Mouse (Mus musculus): ENCODE measurements around the gene Lysmd1. TPM values are rescaled to one million over a fixed set of nuclear protein-coding genes. Genes with fewer than 3 reads are reported as not detected.

Lysmd1 gene
- polyA plus RNA-seq, 1 experiment from 2014 or later, result 13.3 TPM

- DNase-seq (ENCODE audit: low spot score) (peak; percentile 66), ATAC-seq (ENCODE audit: insufficient number of reproducible peaks, low FRiP score, low TSS enrichment, low read depth) (peak; percentile 40; the same call in 1 of the 2 replicates)
- Histone ChIP-seq H3K9ac (ENCODE audit: low read length) (peak overlapping the region; percentile 83), H3K4me1 (ENCODE audit: control insufficient read depth, insufficient read depth, low read length) (peaks cover 10% of the 10 kb centered on the region), H3K36me3 (ENCODE audit: control insufficient read depth, insufficient read depth, low read length) (peaks cover under 1% of the 10 kb centered on the region; the same call in 1 of the 2 replicates), H3K27ac (replicated peaks; ENCODE audit: low read depth, low read length) (no peak overlapping the region), H3K4me2 (ENCODE audit: low read depth, severe bottlenecking) (peak overlapping the region; percentile 82), H3K27me3 (ENCODE audit: control insufficient read depth, insufficient read depth, low read length) (no peaks in the 10 kb centered on the region), H3K4me3 (ENCODE audit: low read depth, low read length) (peak overlapping the region; percentile 82), H3K9me3 (ENCODE audit: control insufficient read depth, low read length) (no peaks in the 10 kb centered on the region)
- WGBS, result 0% methylated on average over 24 of the region's 30 CpGs
These were observed 27.2 kb downstream of the Lysmd1 start for GRCm38 (mm10) chr3:95161041-95161551.

GRCm38 (mm10) chr3:95161618-95162344, 27.9 kb downstream of the Lysmd1 start:
- ATAC-seq (ENCODE audit: insufficient number of reproducible peaks, low FRiP score, low TSS enrichment, low read depth) (no peak), DNase-seq (ENCODE audit: low spot score) (no peak)
- WGBS, result 5% methylated on average over 9 of the region's 9 CpGs
- no peaks in the 10 kb centered on the region for H3K9me3 ChIP-seq (ENCODE audit: control insufficient read depth, low read length)
- H3K27me3 ChIP-seq (ENCODE audit: control insufficient read depth, insufficient read depth, low read length), result no peaks in the 10 kb centered on the region
- peak overlapping the region; percentile 83 for H3K9ac ChIP-seq (ENCODE audit: low read length)
- H3K4me1 ChIP-seq (ENCODE audit: control insufficient read depth, insufficient read depth, low read length), result peaks cover 10% of the 10 kb centered on the region
- peak overlapping the region; percentile 82 for H3K4me2 ChIP-seq (ENCODE audit: low read depth, severe bottlenecking)
- peak overlapping the region; percentile 82 for H3K4me3 ChIP-seq (ENCODE audit: low read depth, low read length)
- peaks cover 2% of the 10 kb centered on the region; the same call in 1 of the 2 replicates for H3K36me3 ChIP-seq (ENCODE audit: control insufficient read depth, insufficient read depth, low read length)
- no peak overlapping the region for H3K27ac ChIP-seq (replicated peaks; ENCODE audit: low read depth, low read length)

- H3K4me3 ChIP-seq (ENCODE audit: low read depth, low read length), result peak overlapping the region; percentile 82
- peaks cover 2% of the 10 kb centered on the region; the same call in 1 of the 2 replicates for H3K36me3 ChIP-seq (ENCODE audit: control insufficient read depth, insufficient read depth, low read length)
- H3K4me2 ChIP-seq (ENCODE audit: low read depth, severe bottlenecking), result peak overlapping the region; percentile 82
- no peak overlapping the region for H3K27ac ChIP-seq (replicated peaks; ENCODE audit: low read depth, low read length)
- ATAC-seq (ENCODE audit: insufficient number of reproducible peaks, low FRiP score, low TSS enrichment, low read depth) (no peak), DNase-seq (ENCODE audit: low spot score) (no peak)
- no peak overlapping the region; the same call in 1 of the 2 replicates for H3K9ac ChIP-seq (ENCODE audit: low read length)
- H3K4me1 ChIP-seq (ENCODE audit: control insufficient read depth, insufficient read depth, low read length), result peaks cover 10% of the 10 kb centered on the region
- no peaks in the 10 kb centered on the region for H3K9me3 ChIP-seq (ENCODE audit: control insufficient read depth, low read length)
- no peaks in the 10 kb centered on the region for H3K27me3 ChIP-seq (ENCODE audit: control insufficient read depth, insufficient read depth, low read length)
- WGBS, result 64% methylated on average over 2 of the region's 2 CpGs
These were observed 28.4 kb downstream of the Lysmd1 start for GRCm38 (mm10) chr3:95162345-95162628.

GRCm38 (mm10) chr3:95163419-95164255, 29.7 kb downstream of the Lysmd1 start:
- Histone ChIP-seq H3K9me3 (ENCODE audit: control insufficient read depth, low read length) (no peaks in the 10 kb centered on the region), H3K27ac (replicated peaks; ENCODE audit: low read depth, low read length) (no peak overlapping the region), H3K4me1 (ENCODE audit: control insufficient read depth, insufficient read depth, low read length) (peaks cover 10% of the 10 kb centered on the region), H3K36me3 (ENCODE audit: control insufficient read depth, insufficient read depth, low read length) (peaks cover 2% of the 10 kb centered on the region; the same call in 1 of the 2 replicates), H3K4me3 (ENCODE audit: low read depth, low read length) (no peak overlapping the region), H3K9ac (ENCODE audit: low read length) (no peak overlapping the region), H3K4me2 (ENCODE audit: low read depth, severe bottlenecking) (no peak overlapping the region), H3K27me3 (ENCODE audit: control insufficient read depth, insufficient read depth, low read length) (no peaks in the 10 kb centered on the region)
- WGBS, result 48% methylated on average over 11 of the region's 11 CpGs
- ATAC-seq (ENCODE audit: insufficient number of reproducible peaks, low FRiP score, low TSS enrichment, low read depth), result no peak
- no peak for DNase-seq (ENCODE audit: low spot score)

- ATAC-seq (ENCODE audit: insufficient number of reproducible peaks, low FRiP score, low TSS enrichment, low read depth) (no peak), DNase-seq (ENCODE audit: low spot score) (no peak)
- Histone ChIP-seq H3K36me3 (ENCODE audit: control insufficient read depth, insufficient read depth, low read length) (peaks cover 2% of the 10 kb centered on the region; the same call in 1 of the 2 replicates), H3K4me3 (ENCODE audit: low read depth, low read length) (no peak overlapping the region), H3K27me3 (ENCODE audit: control insufficient read depth, insufficient read depth, low read length) (no peaks in the 10 kb centered on the region), H3K9me3 (ENCODE audit: control insufficient read depth, low read length) (no peaks in the 10 kb centered on the region), H3K27ac (replicated peaks; ENCODE audit: low read depth, low read length) (no peak overlapping the region), H3K9ac (ENCODE audit: low read length) (no peak overlapping the region), H3K4me2 (ENCODE audit: low read depth, severe bottlenecking) (no peak overlapping the region), H3K4me1 (ENCODE audit: control insufficient read depth, insufficient read depth, low read length) (peaks cover 10% of the 10 kb centered on the region)
- WGBS, result 65% methylated on average over 5 of the region's 5 CpGs
These were observed 30.3 kb downstream of the Lysmd1 start for GRCm38 (mm10) chr3:95164256-95164550.

GRCm38 (mm10) chr3:95164840-95165239, 31.0 kb downstream of the Lysmd1 start:
- no peak overlapping the region for H3K9ac ChIP-seq (ENCODE audit: low read length)
- WGBS, result 82% methylated on average over 5 of the region's 5 CpGs
- H3K4me1 ChIP-seq (ENCODE audit: control insufficient read depth, insufficient read depth, low read length), result peaks cover 4% of the 10 kb centered on the region; the same call in 1 of the 2 replicates
- peaks cover 1% of the 10 kb centered on the region for H3K27me3 ChIP-seq (ENCODE audit: control insufficient read depth, insufficient read depth, low read length)
- H3K4me2 ChIP-seq (ENCODE audit: low read depth, severe bottlenecking), result no peak overlapping the region
- no peaks in the 10 kb centered on the region for H3K9me3 ChIP-seq (ENCODE audit: control insufficient read depth, low read length)
- peaks cover 3% of the 10 kb centered on the region; the same call in 1 of the 2 replicates for H3K36me3 ChIP-seq (ENCODE audit: control insufficient read depth, insufficient read depth, low read length)
- H3K4me3 ChIP-seq (ENCODE audit: low read depth, low read length), result no peak overlapping the region
- ATAC-seq (ENCODE audit: insufficient number of reproducible peaks, low FRiP score, low TSS enrichment, low read depth), result no peak
- no peak for DNase-seq (ENCODE audit: low spot score)
- H3K27ac ChIP-seq (replicated peaks; ENCODE audit: low read depth, low read length), result no peak overlapping the region

GRCm38 (mm10) chr3:95169996-95170395, 36.1 kb downstream of the Lysmd1 start:
- H3K27ac ChIP-seq (replicated peaks; ENCODE audit: low read depth, low read length), result no peak overlapping the region
- H3K9ac ChIP-seq (ENCODE audit: low read length), result no peak overlapping the region
- peaks cover 5% of the 10 kb centered on the region; the same call in 1 of the 2 replicates for H3K4me1 ChIP-seq (ENCODE audit: control insufficient read depth, insufficient read depth, low read length)
- no peaks in the 10 kb centered on the region for H3K9me3 ChIP-seq (ENCODE audit: control insufficient read depth, low read length)
- no peak overlapping the region for H3K4me2 ChIP-seq (ENCODE audit: low read depth, severe bottlenecking)
- DNase-seq (ENCODE audit: low spot score) (no peak), ATAC-seq (ENCODE audit: insufficient number of reproducible peaks, low FRiP score, low TSS enrichment, low read depth) (no peak)
- 91% methylated on average over 10 of the region's 10 CpGs for WGBS
- H3K27me3 ChIP-seq (ENCODE audit: control insufficient read depth, insufficient read depth, low read length), result peaks cover 37% of the 10 kb centered on the region
- peaks cover 23% of the 10 kb centered on the region for H3K36me3 ChIP-seq (ENCODE audit: control insufficient read depth, insufficient read depth, low read length)
- H3K4me3 ChIP-seq (ENCODE audit: low read depth, low read length), result no peak overlapping the region

GRCm38 (mm10) chr3:95171105-95171504, 37.2 kb downstream of the Lysmd1 start:
- Histone ChIP-seq H3K4me2 (ENCODE audit: low read depth, severe bottlenecking) (no peak overlapping the region), H3K27me3 (ENCODE audit: control insufficient read depth, insufficient read depth, low read length) (peaks cover 37% of the 10 kb centered on the region), H3K27ac (replicated peaks; ENCODE audit: low read depth, low read length) (no peak overlapping the region), H3K9me3 (ENCODE audit: control insufficient read depth, low read length) (no peaks in the 10 kb centered on the region), H3K4me1 (ENCODE audit: control insufficient read depth, insufficient read depth, low read length) (peaks cover 5% of the 10 kb centered on the region; the same call in 1 of the 2 replicates), H3K4me3 (ENCODE audit: low read depth, low read length) (no peak overlapping the region), H3K9ac (ENCODE audit: low read length) (no peak overlapping the region), H3K36me3 (ENCODE audit: control insufficient read depth, insufficient read depth, low read length) (peaks cover 22% of the 10 kb centered on the region)
- ATAC-seq (ENCODE audit: insufficient number of reproducible peaks, low FRiP score, low TSS enrichment, low read depth) (no peak), DNase-seq (ENCODE audit: low spot score) (no peak)
- WGBS, result 90% methylated on average over 6 of the region's 6 CpGs

Data from limb, embryonic 11.5 days (tissue).